20 mouse cellular contexts compared by ENCODE assay signal in the genomic region with DNA sequence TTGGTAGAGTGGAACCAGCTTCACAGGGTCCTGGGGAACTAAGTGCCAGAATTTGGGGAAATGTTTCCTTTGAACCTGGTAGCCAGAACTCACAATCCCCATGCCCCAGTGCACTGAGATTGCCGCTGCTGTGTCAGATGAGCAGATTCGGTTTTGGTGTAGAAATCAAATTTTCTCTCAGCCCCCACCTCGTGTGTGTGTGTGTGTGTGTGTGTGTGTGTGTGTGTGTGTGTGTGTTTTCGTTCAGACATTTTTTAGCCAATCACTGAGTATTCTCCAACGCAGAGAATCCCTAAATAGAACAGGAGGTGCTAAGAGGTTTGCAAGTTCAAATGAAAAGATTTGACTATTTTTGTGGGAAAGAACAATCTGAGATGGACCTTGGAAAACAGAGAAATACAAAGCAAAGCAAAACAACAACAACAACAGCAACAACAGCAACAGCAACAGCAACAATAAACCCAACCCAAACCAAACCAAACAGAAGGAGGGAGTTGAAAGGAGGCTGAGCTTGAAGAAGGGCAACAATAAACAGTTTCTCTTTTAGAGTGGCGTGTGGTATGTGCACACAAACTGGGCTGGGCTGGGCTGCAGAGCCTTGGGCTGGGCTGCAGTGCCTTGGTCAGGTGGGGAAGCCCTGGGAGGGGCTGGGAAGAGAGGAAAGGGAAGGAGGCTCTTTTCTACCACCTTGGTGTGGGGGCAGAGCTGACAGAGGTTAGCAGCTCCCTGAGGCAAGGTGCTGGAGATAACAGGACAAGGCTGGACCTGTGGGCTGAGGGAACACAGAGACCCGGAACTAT. TPM values are rescaled to one million over a fixed set of nuclear protein-coding genes. Genes with fewer than 3 reads are reported as not detected.
DNase-seq lines count a peak whose midpoint lies in the region; ATAC-seq lines count a peak whose summit lies in the region.
"Had no signal": no experiment of that assay in that cellular context is flagged by ENCODE, and none has a peak within 500 bp of the region (broad histone marks: within the 10 kb centered on the region; RNA-seq: fewer than 3 reads in every experiment).

No protein-coding gene starts in this region.

- peaks cover 9% of the 10 kb centered on the region for H3K4me1 ChIP-seq in intestine, embryonic 16.5 days (ENCODE audit: control insufficient read depth, insufficient read depth, low read length)
- peaks cover 9% of the 10 kb centered on the region for H3K4me1 ChIP-seq in stomach, embryonic 16.5 days (ENCODE audit: control insufficient read depth, insufficient read depth, low read length)

- peak; percentile 34; the same call in 1 of the 2 replicates for ATAC-seq in intestine, embryonic 16.5 days
- ATAC-seq in stomach, embryonic 16.5 days (ENCODE audit: insufficient read depth, low FRiP score) = peak; percentile 54; the same call in 1 of the 2 replicates
- ATAC-seq: forebrain, embryonic 15.5 days had no signal

- 59% methylated on average over 7 of the region's 7 CpGs for WGBS in intestine, embryonic 16.5 days
- 49% methylated on average over 7 of the region's 7 CpGs for WGBS in stomach, embryonic 16.5 days

- H3K27ac ChIP-seq in intestine, embryonic 16.5 days (ENCODE audit: low read length) = no peak overlapping the region
- no peak overlapping the region; the same call in 1 of the 2 replicates for H3K27ac ChIP-seq in stomach, embryonic 16.5 days (ENCODE audit: low read length)
- H3K27ac ChIP-seq: embryonic facial prominence, embryonic 12.5 days; forebrain, embryonic 15.5 days; heart, embryonic 13.5 days; hindbrain, embryonic 13.5 days had no signal

- peak; percentile 20 to 39 for DNase-seq in lung, adult 18-20 months
- no peak for DNase-seq in lung, postnatal 36 days
- DNase-seq in testis, postnatal 14 days (ENCODE audit: low spot score) = peak; percentile 28
- no peak for DNase-seq in testis, postnatal 10 days (ENCODE audit: low spot score)
- no peak for DNase-seq in liver
- DNase-seq in cerebellum, postnatal 25 days = no peak
- DNase-seq: adrenal gland, adult 8-10 months; adrenal gland, postnatal 36 days; cerebellum, adult 2 months; cerebellum, postnatal 14 days; gastrocnemius, postnatal 36 days; heart, adult 11 months; heart, postnatal 36 days had no signal

- no peak overlapping the region for H3K4me2 ChIP-seq in intestine, embryonic 16.5 days (ENCODE audit: low read depth, low read length)
- no peak overlapping the region for H3K4me2 ChIP-seq in stomach, embryonic 16.5 days (ENCODE audit: low read depth, low read length)
- H3K4me2 ChIP-seq: embryonic facial prominence, embryonic 12.5 days; forebrain, embryonic 15.5 days; heart, embryonic 13.5 days; hindbrain, embryonic 13.5 days had no signal

- H3K36me3 ChIP-seq in intestine, embryonic 16.5 days (ENCODE audit: control insufficient read depth, insufficient read depth, low read length) = no peaks in the 10 kb centered on the region
- H3K36me3 ChIP-seq in stomach, embryonic 16.5 days (ENCODE audit: control insufficient read depth, insufficient read depth, low read length) = no peaks in the 10 kb centered on the region
- H3K36me3 ChIP-seq: embryonic facial prominence, embryonic 12.5 days; forebrain, embryonic 15.5 days; G1E; heart, embryonic 13.5 days; hindbrain, embryonic 13.5 days had no signal

- no peaks in the 10 kb centered on the region for H3K27me3 ChIP-seq in intestine, embryonic 16.5 days (replicated peaks; ENCODE audit: control insufficient read depth, insufficient read depth, low read length)
- H3K27me3 ChIP-seq in stomach, embryonic 16.5 days (ENCODE audit: control insufficient read depth, insufficient read depth, low read length) = no peaks in the 10 kb centered on the region
- H3K27me3 ChIP-seq: forebrain, embryonic 15.5 days had no signal

- no peak overlapping the region for H3K4me3 ChIP-seq in intestine, embryonic 16.5 days (ENCODE audit: low read length)
- H3K4me3 ChIP-seq in stomach, embryonic 16.5 days (replicated peaks; ENCODE audit: low read length) = no peak overlapping the region
- H3K4me3 ChIP-seq: embryonic facial prominence, embryonic 12.5 days; forebrain, embryonic 15.5 days; heart, embryonic 13.5 days; hindbrain, embryonic 13.5 days had no signal

- H3K9me3 ChIP-seq in intestine, embryonic 16.5 days (ENCODE audit: control insufficient read depth, low read length) = no peaks in the 10 kb centered on the region
- H3K9me3 ChIP-seq in stomach, embryonic 16.5 days (replicated peaks; ENCODE audit: control insufficient read depth, low read length) = no peaks in the 10 kb centered on the region
- H3K9me3 ChIP-seq: embryonic facial prominence, embryonic 12.5 days; forebrain, embryonic 15.5 days; G1E; heart, embryonic 13.5 days; hindbrain, embryonic 13.5 days had no signal

- H3K9ac ChIP-seq in intestine, embryonic 16.5 days (ENCODE audit: low read depth, low read length) = no peak overlapping the region
- no peak overlapping the region for H3K9ac ChIP-seq in stomach, embryonic 16.5 days (ENCODE audit: low read length)
- H3K9ac ChIP-seq: embryonic facial prominence, embryonic 12.5 days; forebrain, embryonic 15.5 days; heart, embryonic 13.5 days; hindbrain, embryonic 13.5 days had no signal

RNA-seq across cellular contexts. Expression of a gene that starts 52.9 kb away (rescaled TPM):
- polyA plus RNA-seq in intestine, embryonic 16.5 days (2015; fragmentation: Nextera tagmentation; extraction: Ambion mirVana) = 60.7 and 77.0 TPM in 2 replicates
- 39.6 and 47.5 TPM in 2 replicates for polyA plus RNA-seq in stomach, embryonic 16.5 days (2015; fragmentation: Nextera tagmentation; extraction: Ambion mirVana)

Comparison
In these comparisons a context has a peak if more than half of its experiments do, and no peak if none do; other contexts are left out.
1. DNase-seq: peak in lung, adult 18-20 months (2 of 2) and testis, postnatal 14 days (single experiment); none in lung, postnatal 36 days (single experiment), testis, postnatal 10 days (single experiment), liver (single experiment) and cerebellum, postnatal 25 days (0 of 2).